Mouse (Mus musculus): ENCODE measurements at regions not wholly inside any gene's neighbourhood (a gene's known extent, or its start where the extent isn't known, plus 50 kb on each side); places are given as distances from the start of the nearest gene placed in this dataset.

DNA sequence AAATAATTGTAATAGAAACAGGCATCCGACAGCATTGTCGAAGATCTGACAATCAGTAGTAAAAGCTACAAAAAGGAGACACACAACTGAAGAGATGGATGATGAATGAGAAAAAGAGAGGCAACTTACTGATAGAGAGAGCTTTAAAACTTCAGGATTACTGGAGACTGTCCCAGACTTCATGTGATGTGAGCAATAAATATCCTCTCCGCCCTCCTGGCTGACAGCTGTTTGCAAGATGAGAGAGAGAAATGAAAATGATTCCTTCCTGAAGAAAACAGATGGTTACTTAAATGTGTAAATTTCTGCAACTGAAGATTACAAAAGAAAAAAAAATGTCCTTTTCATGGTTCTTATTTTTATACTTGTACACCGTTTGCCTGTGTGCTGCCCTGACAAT, 306.7 kb upstream of the Ncam2 start:
- no peak overlapping the region for H3K9ac ChIP-seq (replicated peaks; ENCODE audit: low read length, poor library complexity, severe bottlenecking)
- no peaks in the 10 kb centered on the region for H3K36me3 ChIP-seq (ENCODE audit: insufficient read depth, low read length)
- H3K27me3 ChIP-seq (ENCODE audit: insufficient read depth, low read length): no peaks in the 10 kb centered on the region
- no peak overlapping the region for H3K4me3 ChIP-seq (ENCODE audit: low read depth, low read length)
- no peaks in the 10 kb centered on the region for H3K9me3 ChIP-seq (ENCODE audit: low read length)
- no peak overlapping the region for H3K4me2 ChIP-seq (ENCODE audit: low read depth, low read length, poor library complexity, severe bottlenecking)
- TF ChIP-seq CTCF (IDR thresholded peaks at IDR 0.05): no peak
- ATAC-seq (ENCODE audit: low FRiP score) (no peak), DNase-seq (ENCODE audit: low spot score) (no peak)
- H3K4me1 ChIP-seq (ENCODE audit: insufficient read depth, low read length): no peaks in the 10 kb centered on the region
- H3K27ac ChIP-seq (ENCODE audit: low read depth, low read length): no peak overlapping the region
- 91% methylated on average over 4 of the region's 4 CpGs for WGBS

DNA sequence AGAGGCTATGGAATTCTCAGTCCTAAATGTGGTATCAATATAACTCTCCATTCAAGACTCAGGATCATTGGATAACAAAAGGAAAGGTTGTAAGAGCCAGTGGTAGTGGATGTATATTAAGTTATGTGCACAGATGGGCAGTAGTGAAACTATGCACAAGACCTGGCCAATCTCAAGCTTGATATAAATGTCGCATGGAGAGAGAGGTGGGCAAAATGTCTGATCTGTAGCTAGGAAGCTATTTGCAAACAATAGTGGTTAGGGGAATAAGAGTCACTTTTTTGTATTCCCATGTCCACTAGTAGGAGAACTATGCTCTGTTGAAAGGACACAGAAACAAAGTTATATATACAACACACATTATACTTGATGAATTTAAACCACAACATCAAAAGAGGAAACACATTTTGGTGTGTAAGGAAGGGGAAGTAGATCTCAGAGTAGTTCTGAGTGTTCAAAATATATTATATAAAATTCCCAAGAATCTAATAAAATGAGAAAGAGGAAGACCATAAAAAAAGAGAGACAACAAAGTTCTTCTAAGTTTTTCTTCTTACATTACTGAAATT, 279.7 kb upstream of the Ncam2 start:
- Histone ChIP-seq H3K4me3 (ENCODE audit: low read depth, low read length) (no peak overlapping the region), H3K4me1 (ENCODE audit: insufficient read depth, low read length) (no peaks in the 10 kb centered on the region), H3K4me2 (ENCODE audit: low read depth, low read length, poor library complexity, severe bottlenecking) (no peak overlapping the region), H3K27me3 (ENCODE audit: insufficient read depth, low read length) (no peaks in the 10 kb centered on the region), H3K27ac (ENCODE audit: low read depth, low read length) (no peak overlapping the region), H3K9me3 (ENCODE audit: low read length) (no peaks in the 10 kb centered on the region), H3K9ac (replicated peaks; ENCODE audit: low read length, poor library complexity, severe bottlenecking) (no peak overlapping the region), H3K36me3 (ENCODE audit: insufficient read depth, low read length) (no peaks in the 10 kb centered on the region)
- no peak for TF ChIP-seq CTCF (IDR thresholded peaks at IDR 0.05)
- DNase-seq (ENCODE audit: low spot score) (no peak), ATAC-seq (ENCODE audit: low FRiP score) (no peak)
- 91% methylated on average over 1 of the region's 1 CpGs for WGBS

DNA sequence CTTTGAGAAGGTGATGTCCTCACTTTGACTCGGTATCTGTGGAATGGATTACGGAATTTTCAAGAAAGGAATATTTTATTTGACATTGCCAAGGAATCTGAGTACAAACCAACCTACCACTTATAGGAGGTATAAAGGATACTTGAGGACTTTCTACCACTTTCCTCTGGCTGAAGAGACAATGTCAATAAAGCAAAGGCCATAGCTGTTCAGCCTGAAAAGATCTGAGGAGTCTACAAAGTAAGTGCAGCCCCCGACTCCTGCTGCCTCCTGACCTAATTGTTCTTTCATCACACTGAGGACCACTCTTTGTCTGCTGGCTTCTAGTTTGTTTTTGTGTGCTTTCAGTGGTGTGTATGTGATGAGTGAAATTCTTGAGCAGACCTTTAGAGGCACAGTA, 269.5 kb upstream of the Ncam2 start:
- no peaks in the 10 kb centered on the region for H3K9me3 ChIP-seq (ENCODE audit: low read length)
- 64% methylated on average over 3 of the region's 3 CpGs for WGBS
- no peaks in the 10 kb centered on the region for H3K4me1 ChIP-seq (ENCODE audit: insufficient read depth, low read length)
- H3K4me3 ChIP-seq (ENCODE audit: low read depth, low read length): no peak overlapping the region
- H3K27me3 ChIP-seq (ENCODE audit: insufficient read depth, low read length): no peaks in the 10 kb centered on the region
- no peak overlapping the region for H3K4me2 ChIP-seq (ENCODE audit: low read depth, low read length, poor library complexity, severe bottlenecking)
- TF ChIP-seq CTCF (IDR thresholded peaks at IDR 0.05): no peak
- no peak for DNase-seq (ENCODE audit: low spot score)
- no peak overlapping the region for H3K27ac ChIP-seq (ENCODE audit: low read depth, low read length)
- H3K9ac ChIP-seq (replicated peaks; ENCODE audit: low read length, poor library complexity, severe bottlenecking): no peak overlapping the region
- H3K36me3 ChIP-seq (ENCODE audit: insufficient read depth, low read length): no peaks in the 10 kb centered on the region
- ATAC-seq (ENCODE audit: low FRiP score): no peak

DNA sequence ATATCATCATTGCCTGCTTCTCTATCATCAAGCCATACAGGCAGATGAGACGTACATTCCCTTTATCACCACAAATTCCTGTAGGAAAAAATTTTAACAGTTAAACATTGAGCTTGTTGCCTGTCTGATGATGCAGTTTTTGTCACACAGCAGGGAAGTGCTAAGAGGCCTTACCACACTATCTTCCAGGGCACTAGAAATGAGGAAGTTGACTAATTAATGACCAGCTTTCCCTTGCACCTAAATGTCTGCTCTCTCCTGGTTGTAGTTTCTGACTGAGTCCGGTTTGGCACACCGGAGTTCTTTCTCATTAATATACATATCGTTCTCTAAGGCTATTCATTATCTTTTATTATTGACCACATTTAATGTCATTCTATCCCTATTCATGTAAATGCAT, 269.0 kb upstream of the Ncam2 start:
- Histone ChIP-seq H3K27ac (ENCODE audit: low read depth, low read length) (no peak overlapping the region), H3K4me2 (ENCODE audit: low read depth, low read length, poor library complexity, severe bottlenecking) (no peak overlapping the region), H3K27me3 (ENCODE audit: insufficient read depth, low read length) (no peaks in the 10 kb centered on the region), H3K4me3 (ENCODE audit: low read depth, low read length) (no peak overlapping the region), H3K4me1 (ENCODE audit: insufficient read depth, low read length) (no peaks in the 10 kb centered on the region), H3K9ac (replicated peaks; ENCODE audit: low read length, poor library complexity, severe bottlenecking) (no peak overlapping the region), H3K36me3 (ENCODE audit: insufficient read depth, low read length) (no peaks in the 10 kb centered on the region), H3K9me3 (ENCODE audit: low read length) (no peaks in the 10 kb centered on the region)
- no peak for TF ChIP-seq CTCF (IDR thresholded peaks at IDR 0.05)
- ATAC-seq (ENCODE audit: low FRiP score) (no peak), DNase-seq (ENCODE audit: low spot score) (no peak)
- 76% methylated on average over 4 of the region's 4 CpGs for WGBS

DNA sequence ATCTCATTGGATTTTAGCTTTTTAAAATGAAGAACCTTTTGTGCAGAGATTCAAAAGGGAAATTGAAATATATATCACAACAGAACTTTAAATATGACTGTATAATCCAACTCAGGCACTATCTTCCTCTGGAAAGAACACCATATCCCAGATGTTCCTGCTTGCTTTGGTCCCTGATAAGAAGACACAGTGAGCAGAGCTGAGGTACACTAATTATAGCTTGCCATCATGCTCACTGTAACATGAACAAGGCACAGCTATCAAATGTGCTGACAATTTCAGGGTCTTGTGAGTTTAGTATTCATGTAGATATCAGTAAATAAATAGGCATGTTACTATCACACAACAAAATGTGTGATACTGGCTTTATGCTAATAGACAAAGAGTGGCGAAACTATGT, 264.8 kb upstream of the Ncam2 start:
- H3K27ac ChIP-seq (ENCODE audit: low read depth, low read length): no peak overlapping the region
- no peak overlapping the region for H3K4me3 ChIP-seq (ENCODE audit: low read depth, low read length)
- H3K4me1 ChIP-seq (ENCODE audit: insufficient read depth, low read length): no peaks in the 10 kb centered on the region
- no peak overlapping the region for H3K9ac ChIP-seq (replicated peaks; ENCODE audit: low read length, poor library complexity, severe bottlenecking)
- no peaks in the 10 kb centered on the region for H3K27me3 ChIP-seq (ENCODE audit: insufficient read depth, low read length)
- H3K4me2 ChIP-seq (ENCODE audit: low read depth, low read length, poor library complexity, severe bottlenecking): no peak overlapping the region
- no peak for ATAC-seq (ENCODE audit: low FRiP score)
- TF ChIP-seq CTCF (IDR thresholded peaks at IDR 0.05): no peak
- no peaks in the 10 kb centered on the region for H3K9me3 ChIP-seq (ENCODE audit: low read length)
- no peak for DNase-seq (ENCODE audit: low spot score)
- H3K36me3 ChIP-seq (ENCODE audit: insufficient read depth, low read length): no peaks in the 10 kb centered on the region
- 88% methylated on average over 1 of the region's 1 CpGs for WGBS

DNA sequence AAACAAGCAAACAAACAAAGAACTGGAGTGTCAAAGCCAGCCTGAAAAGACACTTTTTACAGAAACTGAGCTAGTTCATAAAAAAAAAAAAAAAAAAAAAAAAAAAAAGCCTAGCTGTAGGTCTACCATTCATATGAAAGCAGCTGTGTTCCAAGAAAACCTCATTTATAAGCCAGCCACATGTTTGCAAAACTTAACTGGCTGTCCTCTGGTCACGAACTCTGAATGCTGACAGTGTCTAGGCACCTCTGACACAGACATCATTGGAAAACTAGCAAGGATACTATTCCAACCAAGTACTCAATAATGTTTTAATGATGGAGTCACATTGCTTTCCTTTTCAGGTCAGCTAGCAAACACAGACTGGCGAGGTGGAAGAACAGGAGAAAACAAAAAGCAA, 238.4 kb upstream of the Ncam2 start:
- ATAC-seq (ENCODE audit: low FRiP score) (no peak), DNase-seq (ENCODE audit: low spot score) (no peak)
- Histone ChIP-seq H3K4me1 (ENCODE audit: insufficient read depth, low read length) (no peaks in the 10 kb centered on the region), H3K36me3 (ENCODE audit: insufficient read depth, low read length) (no peaks in the 10 kb centered on the region), H3K4me3 (ENCODE audit: low read depth, low read length) (no peak overlapping the region), H3K4me2 (ENCODE audit: low read depth, low read length, poor library complexity, severe bottlenecking) (no peak overlapping the region), H3K9me3 (ENCODE audit: low read length) (no peaks in the 10 kb centered on the region), H3K27me3 (ENCODE audit: insufficient read depth, low read length) (no peaks in the 10 kb centered on the region), H3K9ac (replicated peaks; ENCODE audit: low read length, poor library complexity, severe bottlenecking) (no peak overlapping the region), H3K27ac (ENCODE audit: low read depth, low read length) (no peak overlapping the region)
- no peak for TF ChIP-seq CTCF (IDR thresholded peaks at IDR 0.05)
- WGBS: 60% methylated on average over 2 of the region's 2 CpGs

Measured in midbrain, postnatal 0 days (tissue).